Mouse (Mus musculus): ENCODE measurements around the gene Kcmf1. TPM values are rescaled to one million over a fixed set of nuclear protein-coding genes. Genes with fewer than 3 reads are reported as not detected.

The Kcmf1 gene
- 98.3 TPM for polyA plus RNA-seq (2021)

- DNase-seq (ENCODE audit: low read depth, low spot score), result no peak
- in situ Hi-C loops (cut with MboI; ENCODE audit: low pct_unique_long_range_greater_than_20kb), result no loop called here
- ATAC-seq, result peak; percentile 87
Observed at GRCm38 (mm10) chr6:72899781-72900681, at the start of gene Kcmf1. Gene Kcmf1 (minus strand): TSS chr6:72899979.

DNA sequence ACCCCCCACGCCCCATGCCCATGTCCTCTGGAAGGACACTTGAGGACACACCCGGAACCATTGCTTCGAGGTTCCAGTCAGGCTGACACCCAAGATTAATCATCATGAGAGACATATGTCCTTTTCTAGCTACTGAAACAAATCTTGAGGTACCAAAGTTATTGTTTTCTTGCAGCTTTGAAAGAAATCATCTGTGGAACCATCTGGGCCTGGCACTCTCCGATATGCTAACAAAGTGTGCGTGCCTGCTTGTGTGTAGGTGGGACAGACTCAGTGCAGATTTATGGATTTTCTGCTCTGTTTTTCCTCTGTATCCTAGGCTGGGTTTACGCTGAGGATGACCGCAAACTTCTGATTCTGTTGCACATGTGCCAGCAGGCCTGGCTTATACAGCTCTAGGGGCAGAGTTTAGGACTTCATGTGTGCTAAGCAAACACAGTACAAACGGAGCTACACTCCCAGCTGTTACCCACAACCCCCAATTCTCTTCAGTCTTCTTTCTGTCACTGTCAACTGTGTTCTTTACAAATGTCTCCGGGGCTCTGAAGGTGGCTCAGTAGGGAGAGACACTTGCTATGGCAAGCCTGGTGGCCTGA, 49.5 kb upstream of the Kcmf1 start:
- no peak for ATAC-seq
- ChIA-PET CTCF (interaction anchor here (2.8 kb wide), 1 partner anchor 9 kb away, joined by 11 read pairs; no protein-coding TSS in a partner anchor), POLR2A (no interaction called here)
- in situ Hi-C loops (cut with MboI; ENCODE audit: low pct_unique_long_range_greater_than_20kb), result no loop called here
- H3K27me3 ChIP-seq, result no peaks in the 10 kb centered on the region
- DNase-seq (ENCODE audit: low read depth, low spot score), result no peak
- no peak for TF ChIP-seq CTCF (IDR thresholded peaks at IDR 0.05)

More at GRCm38 (mm10) chr6:72899781-72900681, at the start of gene Kcmf1:
- ChIA-PET POLR2A (interaction anchor here (0.7 kb wide), 1 partner anchor 11 kb away, joined by 4 read pairs; no protein-coding TSS in a partner anchor), CTCF (no interaction called here)
- no peaks in the 10 kb centered on the region for H3K27me3 ChIP-seq
- no peak for TF ChIP-seq CTCF (IDR thresholded peaks at IDR 0.05)

- DNase-seq (ENCODE audit: low read depth, low spot score) (no peak), ATAC-seq (no peak)
- TF ChIP-seq CTCF (IDR thresholded peaks at IDR 0.05), result no peak
- no peaks in the 10 kb centered on the region for H3K27me3 ChIP-seq
- CTCF ChIA-PET, result interaction anchor here (1.1 to 2.8 kb wide), 2 partner anchors 8 to 11 kb away, joined by 4 to 11 read pairs; no protein-coding TSS in a partner anchor
- in situ Hi-C loops (cut with MboI; ENCODE audit: low pct_unique_long_range_greater_than_20kb), result no loop called here
- POLR2A ChIA-PET, result no interaction called here
Observed at GRCm38 (mm10) chr6:72948392-72948791, 48.6 kb upstream of the Kcmf1 start.

DNA sequence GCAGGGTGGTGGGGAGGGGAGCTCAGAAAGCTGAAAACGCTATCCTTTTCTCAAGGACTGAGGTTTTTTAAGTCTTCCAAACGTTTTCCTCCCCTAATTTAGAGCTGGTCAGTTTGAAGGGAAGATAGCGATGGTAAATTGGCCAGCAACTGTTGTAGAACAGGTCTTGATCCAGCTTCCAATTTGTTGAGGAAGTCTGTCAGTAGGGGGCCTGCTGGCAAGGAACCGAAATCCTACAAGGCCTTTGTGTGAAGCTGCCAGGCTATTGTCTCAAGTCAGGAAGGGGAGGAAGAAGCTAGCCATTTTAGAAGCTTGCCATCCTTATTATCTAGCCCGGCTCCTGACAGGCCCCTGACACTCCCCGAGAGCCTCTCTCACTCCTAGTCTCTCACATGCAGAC, 48.2 kb upstream of the Kcmf1 start:
- in situ Hi-C loops (cut with MboI; ENCODE audit: low pct_unique_long_range_greater_than_20kb), result no loop called here
- no peak for DNase-seq (ENCODE audit: low read depth, low spot score)
- ChIA-PET CTCF (interaction anchor here (1.1 to 2.8 kb wide), 2 partner anchors 8 to 10 kb away, joined by 4 to 11 read pairs; no protein-coding TSS in a partner anchor), POLR2A (no interaction called here)
- ATAC-seq, result no peak
- no peak for TF ChIP-seq CTCF (IDR thresholded peaks at IDR 0.05)
- no peaks in the 10 kb centered on the region for H3K27me3 ChIP-seq

DNA sequence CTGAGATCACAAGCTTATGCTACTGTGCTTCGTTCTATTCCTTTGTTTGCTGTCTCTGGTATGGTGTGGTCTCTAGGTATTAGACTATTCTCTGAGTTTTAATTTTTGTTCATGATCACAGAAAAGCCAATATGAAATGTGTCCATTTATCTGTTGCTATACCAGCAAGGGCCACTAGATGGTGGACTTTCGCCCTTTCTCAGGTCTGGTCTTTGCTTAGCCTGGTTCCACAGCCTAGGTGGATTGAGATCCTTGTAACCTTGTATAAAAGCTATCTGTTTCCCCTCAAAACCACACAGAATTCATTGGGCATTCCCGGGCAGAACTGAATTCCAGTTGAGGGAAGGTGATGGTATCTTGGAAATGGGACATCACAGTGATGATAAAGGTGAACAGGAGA, 40.7 kb upstream of the Kcmf1 start:
- POLR2A ChIA-PET, result no interaction called here
- peak; percentile 86 for TF ChIP-seq CTCF (IDR thresholded peaks at IDR 0.05)
- no peak for ATAC-seq
- no peaks in the 10 kb centered on the region for H3K27me3 ChIP-seq
- no peak for DNase-seq (ENCODE audit: low read depth, low spot score)
- CTCF ChIA-PET, result interaction anchor here (0.8 to 2.4 kb wide), 13 partner anchors 9 to 290 kb away, joined by 3 to 12 read pairs (median 5); partner anchors contain the start of gene Tmsb10
- in situ Hi-C loops (cut with MboI; ENCODE audit: low pct_unique_long_range_greater_than_20kb), result loop anchor here (5.0 kb wide), 3 partner anchors 77 to 287 kb away; no protein-coding TSS in a partner anchor

DNA sequence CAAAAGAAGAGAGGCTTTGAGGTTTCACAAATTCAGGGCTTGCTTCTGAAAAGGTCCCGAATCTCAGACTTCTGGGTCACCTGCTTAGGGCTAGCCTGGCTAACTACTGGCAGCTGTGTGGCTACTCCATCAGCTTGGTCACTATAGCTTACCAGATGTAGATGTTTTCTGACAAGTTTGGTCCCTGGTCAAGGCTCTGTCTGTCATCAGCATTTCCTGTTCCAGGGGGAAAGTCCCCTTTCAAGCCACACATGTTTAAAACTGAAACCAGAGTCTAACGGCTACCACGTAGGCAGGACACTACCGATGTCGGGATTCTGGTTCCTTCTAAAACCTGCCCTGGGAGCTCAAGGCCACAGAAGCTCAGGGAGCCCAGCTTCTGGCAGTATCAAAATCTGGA, 38.1 kb upstream of the Kcmf1 start:
- ChIA-PET POLR2A (no interaction called here), CTCF (interaction anchor here (1.1 to 2.0 kb wide), 5 partner anchors 10 to 295 kb away, joined by 3 to 5 read pairs (median 3); no protein-coding TSS in a partner anchor)
- no peak for TF ChIP-seq CTCF (IDR thresholded peaks at IDR 0.05)
- in situ Hi-C loops (cut with MboI; ENCODE audit: low pct_unique_long_range_greater_than_20kb), result no loop called here
- ATAC-seq, result peak; percentile 10
- no peaks in the 10 kb centered on the region for H3K27me3 ChIP-seq
- DNase-seq (ENCODE audit: low read depth, low spot score), result no peak

DNA sequence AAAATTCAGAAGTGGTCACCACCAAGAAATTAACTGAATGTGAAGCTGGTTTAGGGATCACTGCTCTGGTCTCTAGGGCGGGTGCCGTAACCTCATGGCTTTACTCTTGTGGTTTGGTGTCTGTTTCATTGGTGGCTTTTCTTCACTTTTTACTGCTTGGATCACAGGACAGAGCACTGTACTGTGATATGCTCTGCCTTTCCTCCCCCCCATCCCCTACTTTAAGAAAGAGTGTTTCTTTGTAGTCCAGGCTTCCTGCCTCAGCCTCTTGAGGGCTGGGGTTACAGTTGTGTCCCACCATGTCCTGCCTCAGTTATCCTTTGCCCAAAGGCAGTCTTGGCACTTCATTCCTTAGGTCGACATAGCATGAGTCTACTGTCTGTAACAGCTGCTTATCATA, 37.7 kb upstream of the Kcmf1 start:
- in situ Hi-C loops (cut with MboI; ENCODE audit: low pct_unique_long_range_greater_than_20kb), result no loop called here
- H3K27me3 ChIP-seq, result no peaks in the 10 kb centered on the region
- DNase-seq (ENCODE audit: low read depth, low spot score), result no peak
- no peak for TF ChIP-seq CTCF (IDR thresholded peaks at IDR 0.05)
- ATAC-seq, result peak; percentile 38
- ChIA-PET POLR2A (no interaction called here), CTCF (interaction anchor here (1.1 to 2.0 kb wide), 4 partner anchors 11 to 295 kb away, joined by 3 to 5 read pairs (median 4); no protein-coding TSS in a partner anchor)

DNA sequence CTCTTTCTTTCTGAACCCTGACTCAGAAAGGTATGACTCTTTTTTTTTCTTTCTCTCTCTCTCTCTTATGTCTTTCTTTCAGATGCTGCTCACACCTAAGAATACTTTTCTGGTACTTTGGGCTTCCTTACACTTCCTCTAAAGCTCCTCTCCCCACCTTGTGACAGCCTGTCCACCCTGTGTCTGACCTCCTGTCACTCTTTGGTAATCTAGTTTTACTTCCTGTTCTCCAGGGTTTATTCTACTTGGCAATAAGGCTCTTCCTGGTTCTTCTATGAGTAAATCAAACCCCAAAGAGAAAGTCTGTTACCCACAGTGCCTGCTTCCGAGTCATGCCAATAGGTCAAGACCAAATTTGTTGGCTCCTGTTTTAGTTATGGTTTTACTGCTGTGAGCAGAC, 33.2 kb upstream of the Kcmf1 start:
- POLR2A ChIA-PET, result no interaction called here
- in situ Hi-C loops (cut with MboI; ENCODE audit: low pct_unique_long_range_greater_than_20kb), result no loop called here
- CTCF ChIA-PET, result no interaction called here
- no peaks in the 10 kb centered on the region for H3K27me3 ChIP-seq
- DNase-seq (ENCODE audit: low read depth, low spot score) (no peak), ATAC-seq (no peak)
- no peak for TF ChIP-seq CTCF (IDR thresholded peaks at IDR 0.05)

- TF ChIP-seq CTCF (IDR thresholded peaks at IDR 0.05), result no peak
- CTCF ChIA-PET, result no interaction called here
- POLR2A ChIA-PET, result no interaction called here
- no peaks in the 10 kb centered on the region for H3K27me3 ChIP-seq
- in situ Hi-C loops (cut with MboI; ENCODE audit: low pct_unique_long_range_greater_than_20kb), result no loop called here
- no peak for ATAC-seq
- DNase-seq (ENCODE audit: low read depth, low spot score), result no peak
Observed at GRCm38 (mm10) chr6:72931533-72931932, 31.8 kb upstream of the Kcmf1 start.

DNA sequence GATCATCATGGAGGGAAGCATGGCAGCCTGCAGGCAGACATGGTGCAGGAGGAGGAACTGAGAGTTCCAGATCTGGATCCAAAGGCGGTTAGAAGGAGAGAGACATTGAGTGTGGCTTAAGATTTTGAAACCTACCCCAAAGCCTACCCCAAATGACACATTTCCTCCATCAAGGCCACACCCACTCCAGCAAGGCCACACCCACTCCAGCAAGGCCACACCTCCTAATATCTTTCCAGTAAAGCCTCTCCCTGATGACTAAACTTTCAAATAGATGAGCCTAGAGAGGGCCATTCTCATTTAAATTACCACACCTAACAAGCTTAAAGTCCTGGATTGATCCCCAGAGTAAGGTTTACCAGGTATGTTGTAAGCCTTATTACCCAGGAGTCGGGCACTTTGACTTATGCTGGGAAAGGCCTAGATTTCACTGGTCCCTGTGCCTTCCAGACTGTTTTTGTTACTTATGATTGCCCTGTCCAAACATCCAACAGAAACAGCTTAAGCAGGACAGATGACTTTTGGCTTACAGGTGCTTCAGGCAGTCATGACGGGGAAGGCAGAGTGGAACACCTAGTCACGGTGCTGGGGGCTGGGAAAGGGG, 30.1 kb upstream of the Kcmf1 start:
- POLR2A ChIA-PET, result interaction anchor here (0.7 kb wide), 1 partner anchor 99 kb away, joined by 3 read pairs; no protein-coding TSS in a partner anchor
- in situ Hi-C loops (cut with MboI; ENCODE audit: low pct_unique_long_range_greater_than_20kb), result no loop called here
- no peaks in the 10 kb centered on the region for H3K27me3 ChIP-seq
- DNase-seq (ENCODE audit: low read depth, low spot score) (no peak), ATAC-seq (no peak)
- CTCF ChIA-PET, result no interaction called here
- TF ChIP-seq CTCF (IDR thresholded peaks at IDR 0.05), result no peak
